ENCODE assay signal across 30 mouse cellular contexts in the genomic region with DNA sequence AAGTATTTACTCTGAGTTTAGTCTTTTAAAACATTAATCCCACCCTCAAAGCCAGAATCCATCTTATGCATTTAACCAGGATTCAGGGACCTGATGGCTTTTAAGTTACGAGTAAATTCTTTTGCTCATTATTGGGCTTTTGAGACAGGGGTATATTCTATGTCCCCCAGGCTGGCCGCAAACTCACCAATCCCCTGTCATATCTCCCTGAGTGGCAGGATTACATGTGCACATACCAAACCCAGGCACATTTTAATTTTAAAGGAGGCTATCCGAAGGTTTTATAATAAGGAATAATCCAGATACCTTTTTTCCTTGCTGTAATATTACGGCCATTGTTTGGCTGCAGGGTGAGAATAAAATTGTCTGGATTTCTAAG. TPM values are rescaled to one million over a fixed set of nuclear protein-coding genes. Genes with fewer than 3 reads are reported as not detected.
DNase-seq lines count a peak whose midpoint lies in the region; ATAC-seq and TF ChIP-seq lines count a peak whose summit lies in the region.
"Had no signal": no experiment of that assay in that cellular context is flagged by ENCODE, and none has a peak within 500 bp of the region (broad histone marks: within the 10 kb centered on the region; RNA-seq: fewer than 3 reads in every experiment).

No protein-coding gene starts in this region.

- DNase-seq in hindbrain, embryonic 11.5 days (ENCODE audit: low spot score) = no peak
- DNase-seq in kidney, postnatal 4 days = no peak
- no peak for DNase-seq in midbrain, embryonic 11.5 days (ENCODE audit: low spot score, missing footprints)
- DNase-seq in midbrain, postnatal 0 days (ENCODE audit: low spot score) = no peak
- no peak for DNase-seq in heart, postnatal 10 days
- DNase-seq: adrenal gland, postnatal 10 days; cerebellum, adult 11 months; cerebellum, adult 9-10 months; heart, adult 2 months; liver; lung, adult 18-20 months; lung, postnatal 4 days; thymus, postnatal 4 days had no signal

- ATAC-seq in hindbrain, embryonic 13.5 days (ENCODE audit: low FRiP score) = no peak
- no peak for ATAC-seq in hindbrain, embryonic 11.5 days (ENCODE audit: low FRiP score)
- no peak; the same call in 1 of the 2 replicates for ATAC-seq in kidney, embryonic 15.5 days (replicated peaks; ENCODE audit: low FRiP score)
- no peak for ATAC-seq in midbrain, embryonic 13.5 days
- no peak for ATAC-seq in midbrain, embryonic 11.5 days (ENCODE audit: low FRiP score)
- ATAC-seq in midbrain, postnatal 0 days (ENCODE audit: low FRiP score) = no peak
- ATAC-seq: inflammation-experienced regulatory T-cells, adult 6 months had no signal

- H3K4me2 ChIP-seq in hindbrain, embryonic 13.5 days = no peak overlapping the region
- no peak overlapping the region for H3K4me2 ChIP-seq in hindbrain, embryonic 11.5 days (replicated peaks; ENCODE audit: low read depth, low read length)
- H3K4me2 ChIP-seq in kidney, embryonic 15.5 days = no peak overlapping the region
- no peak overlapping the region for H3K4me2 ChIP-seq in midbrain, embryonic 13.5 days (replicated peaks)
- no peak overlapping the region for H3K4me2 ChIP-seq in midbrain, embryonic 11.5 days
- no peak overlapping the region for H3K4me2 ChIP-seq in midbrain, postnatal 0 days (ENCODE audit: low read depth, low read length, poor library complexity, severe bottlenecking)
- H3K4me2 ChIP-seq: heart, embryonic 12.5 days had no signal

- TF ChIP-seq CTCF in midbrain, postnatal 0 days (IDR thresholded peaks at IDR 0.05) = no peak

- H3K27ac ChIP-seq in hindbrain, embryonic 13.5 days = peak overlapping the region; percentile 56
- no peak overlapping the region for H3K27ac ChIP-seq in hindbrain, embryonic 11.5 days (ENCODE audit: low read depth, low read length)
- peak overlapping the region; percentile 84 for H3K27ac ChIP-seq in kidney, embryonic 15.5 days
- peak overlapping the region; percentile 31; the same call in 1 of the 2 replicates for H3K27ac ChIP-seq in midbrain, embryonic 13.5 days
- no peak overlapping the region for H3K27ac ChIP-seq in midbrain, embryonic 11.5 days (ENCODE audit: low read depth, low read length)
- 0 out of 2 replicates have a peak overlapping the region, but pooled peaks have one; percentile 6 for H3K27ac ChIP-seq in midbrain, postnatal 0 days (ENCODE audit: low read depth, low read length)
- H3K27ac ChIP-seq: heart, adult 2 months had no signal

- WGBS in hindbrain, embryonic 13.5 days = 83% methylated on average over 4 of the region's 4 CpGs
- 90% methylated on average over 4 of the region's 4 CpGs for WGBS in hindbrain, embryonic 11.5 days
- 80% methylated on average over 4 of the region's 4 CpGs for WGBS in kidney, embryonic 15.5 days
- 64% methylated on average over 4 of the region's 4 CpGs for WGBS in midbrain, embryonic 13.5 days
- WGBS in midbrain, embryonic 11.5 days = 83% methylated on average over 4 of the region's 4 CpGs
- WGBS in midbrain, postnatal 0 days = 51% methylated on average over 4 of the region's 4 CpGs

- intact Hi-C loops in heart, postnatal 10 days (cut with DNase I) = no loop called here

- no peak overlapping the region for H3K4me3 ChIP-seq in hindbrain, embryonic 13.5 days
- H3K4me3 ChIP-seq in hindbrain, embryonic 11.5 days (ENCODE audit: low read depth, low read length) = no peak overlapping the region
- H3K4me3 ChIP-seq in kidney, embryonic 15.5 days (replicated peaks) = no peak overlapping the region
- H3K4me3 ChIP-seq in midbrain, embryonic 13.5 days (replicated peaks) = no peak overlapping the region
- no peak overlapping the region for H3K4me3 ChIP-seq in midbrain, embryonic 11.5 days (ENCODE audit: low read depth, low read length)
- H3K4me3 ChIP-seq in midbrain, postnatal 0 days (ENCODE audit: low read depth, low read length) = no peak overlapping the region
- H3K4me3 ChIP-seq: heart, adult 2 months; heart, embryonic 12.5 days; megakaryocyte, embryonic 14.5 days had no signal

- no peaks in the 10 kb centered on the region for H3K9me3 ChIP-seq in hindbrain, embryonic 13.5 days
- no peaks in the 10 kb centered on the region for H3K9me3 ChIP-seq in hindbrain, embryonic 11.5 days (ENCODE audit: control insufficient read depth, low read length)
- no peaks in the 10 kb centered on the region for H3K9me3 ChIP-seq in kidney, embryonic 15.5 days (replicated peaks)
- no peaks in the 10 kb centered on the region for H3K9me3 ChIP-seq in midbrain, embryonic 13.5 days
- H3K9me3 ChIP-seq in midbrain, embryonic 11.5 days (ENCODE audit: control insufficient read depth, low read length) = no peaks in the 10 kb centered on the region
- no peaks in the 10 kb centered on the region for H3K9me3 ChIP-seq in midbrain, postnatal 0 days (ENCODE audit: low read length)

- H3K4me1 ChIP-seq in hindbrain, embryonic 13.5 days (replicated peaks) = peaks cover 15% of the 10 kb centered on the region; the same call in 1 of the 2 replicates
- H3K4me1 ChIP-seq in hindbrain, embryonic 11.5 days (replicated peaks; ENCODE audit: control insufficient read depth, insufficient read depth, low read length) = no peaks in the 10 kb centered on the region
- peaks cover 20% of the 10 kb centered on the region for H3K4me1 ChIP-seq in kidney, embryonic 15.5 days
- 0 out of 2 replicates have a peak, but pooled peaks cover 11% of the 10 kb centered on the region for H3K4me1 ChIP-seq in midbrain, embryonic 13.5 days (replicated peaks)
- H3K4me1 ChIP-seq in midbrain, embryonic 11.5 days (ENCODE audit: control insufficient read depth, insufficient read depth, low read length) = no peaks in the 10 kb centered on the region
- no peaks in the 10 kb centered on the region for H3K4me1 ChIP-seq in midbrain, postnatal 0 days (ENCODE audit: insufficient read depth, low read length)

- no peaks in the 10 kb centered on the region for H3K36me3 ChIP-seq in hindbrain, embryonic 13.5 days
- no peaks in the 10 kb centered on the region for H3K36me3 ChIP-seq in hindbrain, embryonic 11.5 days (ENCODE audit: control insufficient read depth, insufficient read depth, low read length)
- no peaks in the 10 kb centered on the region for H3K36me3 ChIP-seq in kidney, embryonic 15.5 days
- H3K36me3 ChIP-seq in midbrain, embryonic 13.5 days = no peaks in the 10 kb centered on the region
- no peaks in the 10 kb centered on the region for H3K36me3 ChIP-seq in midbrain, embryonic 11.5 days (ENCODE audit: control insufficient read depth, insufficient read depth, low read length)
- H3K36me3 ChIP-seq in midbrain, postnatal 0 days (ENCODE audit: insufficient read depth, low read length) = no peaks in the 10 kb centered on the region
- H3K36me3 ChIP-seq: heart, embryonic 12.5 days had no signal

- H3K9ac ChIP-seq in hindbrain, embryonic 13.5 days = no peak overlapping the region
- no peak overlapping the region for H3K9ac ChIP-seq in hindbrain, embryonic 11.5 days (ENCODE audit: low read depth, low read length)
- no peak overlapping the region for H3K9ac ChIP-seq in kidney, embryonic 15.5 days
- H3K9ac ChIP-seq in midbrain, embryonic 13.5 days (replicated peaks) = no peak overlapping the region
- no peak overlapping the region for H3K9ac ChIP-seq in midbrain, embryonic 11.5 days (ENCODE audit: low read length)
- no peak overlapping the region for H3K9ac ChIP-seq in midbrain, postnatal 0 days (replicated peaks; ENCODE audit: low read length, poor library complexity, severe bottlenecking)
- H3K9ac ChIP-seq: forebrain, postnatal 0 days; heart, embryonic 12.5 days had no signal

- H3K27me3 ChIP-seq in hindbrain, embryonic 13.5 days = no peaks in the 10 kb centered on the region
- no peaks in the 10 kb centered on the region for H3K27me3 ChIP-seq in hindbrain, embryonic 11.5 days (ENCODE audit: control insufficient read depth, insufficient read depth, low read length)
- H3K27me3 ChIP-seq in kidney, embryonic 15.5 days = no peaks in the 10 kb centered on the region
- H3K27me3 ChIP-seq in midbrain, embryonic 13.5 days = no peaks in the 10 kb centered on the region
- no peaks in the 10 kb centered on the region for H3K27me3 ChIP-seq in midbrain, embryonic 11.5 days (ENCODE audit: control insufficient read depth, insufficient read depth, low read length)
- H3K27me3 ChIP-seq in midbrain, postnatal 0 days (ENCODE audit: insufficient read depth, low read length) = no peaks in the 10 kb centered on the region
- H3K27me3 ChIP-seq: heart, embryonic 12.5 days; megakaryocyte, embryonic 14.5 days; Patski had no signal

RNA-seq across cellular contexts. Expression of a gene that starts 57.6 kb away (rescaled TPM):
- polyA plus RNA-seq in hindbrain, embryonic 13.5 days (2015; fragmentation: Nextera tagmentation; extraction: Ambion mirVana) = 0.44 TPM in 1 of 2 replicates, not detected in the other
- polyA plus RNA-seq in hindbrain, embryonic 11.5 days (2014; fragmentation: Nextera tagmentation; extraction: Ambion mirVana) = 0.32 and 0.40 TPM in 2 replicates
- polyA plus RNA-seq in kidney, embryonic 15.5 days (2015; fragmentation: Nextera tagmentation; extraction: Ambion mirVana) = 0.42 and 0.65 TPM in 2 replicates
- 0.34 TPM in 1 of 2 replicates, not detected in the other for polyA plus RNA-seq in midbrain, embryonic 13.5 days (2015; fragmentation: Nextera tagmentation; extraction: Ambion mirVana)
- not detected in 2 replicates for polyA plus RNA-seq in midbrain, embryonic 11.5 days (2014; fragmentation: Nextera tagmentation; extraction: Ambion mirVana)
- not detected in 2 replicates for total RNA-seq in midbrain, postnatal 0 days (2014; rRNA removed)
- polyA plus RNA-seq in midbrain, postnatal 0 days (2015; fragmentation: Nextera tagmentation; extraction: Ambion mirVana) = not detected in 2 replicates
- not detected for total RNA-seq in heart, postnatal 10 days (2021)
- total RNA-seq: adrenal gland, postnatal 10 days; forebrain, postnatal 0 days; heart, adult 2 months; hematopoietic stem cell, adult 5-6 weeks; layer of hippocampus, adult 18-20 months; layer of hippocampus, postnatal 10 days; left cerebral cortex, adult 18-20 months; left cerebral cortex, postnatal 14 days; MEL; monocyte, adult 5-6 weeks had no signal
- polyA plus RNA-seq: embryonic facial prominence, embryonic 11.5 days; forebrain, postnatal 0 days; limb, embryonic 11.5 days; Patski had no signal

Comparison
In these comparisons a context has a peak if more than half of its experiments do, and no peak if none do; other contexts are left out.
1. H3K27ac ChIP-seq: peak in hindbrain, embryonic 13.5 days (single experiment), kidney, embryonic 15.5 days (single experiment), midbrain, embryonic 13.5 days (single experiment) and midbrain, postnatal 0 days (single experiment); none in hindbrain, embryonic 11.5 days (single experiment) and midbrain, embryonic 11.5 days (single experiment).